Mouse (Mus musculus) forebrain, embryonic 15.5 days (tissue): Measurements from ENCODE around the gene Ccdc81. TPM values are rescaled to one million over a fixed set of nuclear protein-coding genes. Genes with fewer than 3 reads are reported as not detected.
A peak's percentile ranks its signal among the peaks of the same experiment; 100 is the strongest.

Source experiments
- ATAC-seq: fragments of 200-750 bp; cut with Nextera tagmentation; replicated peaks from 2 replicates; pipeline ENCODE4 v1.8.0; 2017; ENCODE audit warnings: mild to moderate bottlenecking, moderate TSS enrichment, moderate library complexity
- H3K27ac ChIP-seq: fragments of 300-500 bp; sonication (generic); replicated peaks from 2 replicates; pipeline ENCODE4 v1.5.1; 2015; ENCODE audit warnings: mild to moderate bottlenecking, inconsistent platforms
- H3K27me3 ChIP-seq: fragments of 300-500 bp; sonication (generic); 2 replicates; pipeline ENCODE4 v1.6.1; 2015; ENCODE audit warnings: inconsistent platforms
- H3K36me3 ChIP-seq: fragments of 300-500 bp; sonication (generic); 2 replicates; pipeline ENCODE4 v1.6.1; 2015; ENCODE audit warnings: mild to moderate bottlenecking, inconsistent platforms
- H3K4me1 ChIP-seq: fragments of 300-500 bp; sonication (generic); 2 replicates; pipeline ENCODE4 v1.6.1; 2015; ENCODE audit warnings: inconsistent platforms
- H3K4me2 ChIP-seq: fragments of 300-500 bp; sonication (generic); replicated peaks from 2 replicates; pipeline ENCODE4 v1.6.1; 2015; ENCODE audit warnings: mild to moderate bottlenecking, inconsistent platforms
- H3K4me3 ChIP-seq: fragments of 300-500 bp; sonication (generic); 2 replicates; pipeline ENCODE4 v1.5.1; 2015; ENCODE audit warnings: mild to moderate bottlenecking, inconsistent platforms
- H3K9ac ChIP-seq: fragments of 300-500 bp; sonication (generic); replicated peaks from 2 replicates; pipeline ENCODE4 v1.6.1; 2015; ENCODE audit warnings: mild to moderate bottlenecking, inconsistent platforms
- H3K9me3 ChIP-seq: fragments of 300-500 bp; sonication (generic); 2 replicates; pipeline ENCODE4 v1.6.1; 2016; ENCODE audit warnings: inconsistent platforms
- WGBS: fragments of 180-500 bp; shearing (Covaris S2); methylation state at CpG from one replicate; pipeline ENCODE4 v1.1.7; 2015; ENCODE audit warnings: mixed read lengths; 5-methylcytosine and 5-hydroxymethylcytosine counted together
- polyA plus RNA-seq: library from polyadenylated mRNA; unstranded; fragments of >200 nt; fragmentation: Nextera tagmentation; extraction: Ambion mirVana; gene quantifications from 2 replicates; pipeline ENCODE4 v1.2.1, GENCODE M21; 2015

The Ccdc81 gene
- polyA plus RNA-seq, 1 experiment from 2014 or later, result 0.70 TPM

DNA sequence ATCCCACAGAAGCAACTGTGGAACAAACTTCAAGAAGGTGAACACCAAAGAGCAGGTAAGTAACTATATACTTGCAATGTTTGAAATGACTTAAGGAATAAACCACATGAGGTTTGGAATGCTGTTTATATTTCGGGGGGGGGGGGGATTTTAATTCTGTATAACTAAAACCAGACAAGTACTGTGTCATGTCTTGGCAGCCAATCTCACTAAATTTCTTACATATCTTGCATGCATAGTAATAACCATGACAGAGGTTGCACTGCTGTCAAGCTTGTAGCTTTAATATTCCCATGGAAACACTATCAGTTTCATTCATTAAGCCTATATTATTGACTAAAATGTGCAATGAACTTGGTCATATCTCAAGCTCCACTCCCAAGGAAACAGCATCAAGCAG is 48.2 kb downstream of the Ccdc81 start:
- Histone ChIP-seq H3K36me3 (no peaks in the 10 kb centered on the region), H3K4me1 (no peaks in the 10 kb centered on the region), H3K4me3 (no peak overlapping the region), H3K9me3 (no peaks in the 10 kb centered on the region), H3K27ac (no peak overlapping the region), H3K27me3 (no peaks in the 10 kb centered on the region), H3K4me2 (no peak overlapping the region), H3K9ac (no peak overlapping the region)
- no peak for ATAC-seq
- 85% methylated on average over 1 of the region's 1 CpGs for WGBS

DNA sequence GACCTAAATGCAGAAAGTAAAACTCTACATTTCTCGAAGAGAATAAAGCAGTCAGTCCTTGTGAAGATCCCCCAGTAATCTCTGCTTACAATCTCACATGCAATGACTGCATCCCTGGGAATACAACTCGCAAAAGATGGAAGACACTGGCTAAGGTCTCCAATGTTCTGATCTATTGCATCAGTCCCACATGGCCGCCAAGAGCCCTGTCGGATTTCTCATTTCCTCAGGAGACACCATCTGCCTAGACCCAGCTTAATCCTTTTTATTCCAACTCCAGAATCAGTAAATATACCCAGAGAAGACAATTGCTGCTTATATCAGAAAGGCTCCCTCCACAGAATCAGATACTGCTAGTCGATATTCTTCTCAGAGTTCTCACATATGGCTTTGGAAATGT is 50.3 kb downstream of the Ccdc81 start:
- 87% methylated on average over 5 of the region's 5 CpGs for WGBS
- H3K4me3 ChIP-seq, result no peak overlapping the region
- H3K27ac ChIP-seq, result no peak overlapping the region
- no peak overlapping the region for H3K4me2 ChIP-seq
- no peaks in the 10 kb centered on the region for H3K9me3 ChIP-seq
- H3K4me1 ChIP-seq, result no peaks in the 10 kb centered on the region
- no peak overlapping the region for H3K9ac ChIP-seq
- no peaks in the 10 kb centered on the region for H3K36me3 ChIP-seq
- H3K27me3 ChIP-seq, result no peaks in the 10 kb centered on the region
- no peak for ATAC-seq

DNA sequence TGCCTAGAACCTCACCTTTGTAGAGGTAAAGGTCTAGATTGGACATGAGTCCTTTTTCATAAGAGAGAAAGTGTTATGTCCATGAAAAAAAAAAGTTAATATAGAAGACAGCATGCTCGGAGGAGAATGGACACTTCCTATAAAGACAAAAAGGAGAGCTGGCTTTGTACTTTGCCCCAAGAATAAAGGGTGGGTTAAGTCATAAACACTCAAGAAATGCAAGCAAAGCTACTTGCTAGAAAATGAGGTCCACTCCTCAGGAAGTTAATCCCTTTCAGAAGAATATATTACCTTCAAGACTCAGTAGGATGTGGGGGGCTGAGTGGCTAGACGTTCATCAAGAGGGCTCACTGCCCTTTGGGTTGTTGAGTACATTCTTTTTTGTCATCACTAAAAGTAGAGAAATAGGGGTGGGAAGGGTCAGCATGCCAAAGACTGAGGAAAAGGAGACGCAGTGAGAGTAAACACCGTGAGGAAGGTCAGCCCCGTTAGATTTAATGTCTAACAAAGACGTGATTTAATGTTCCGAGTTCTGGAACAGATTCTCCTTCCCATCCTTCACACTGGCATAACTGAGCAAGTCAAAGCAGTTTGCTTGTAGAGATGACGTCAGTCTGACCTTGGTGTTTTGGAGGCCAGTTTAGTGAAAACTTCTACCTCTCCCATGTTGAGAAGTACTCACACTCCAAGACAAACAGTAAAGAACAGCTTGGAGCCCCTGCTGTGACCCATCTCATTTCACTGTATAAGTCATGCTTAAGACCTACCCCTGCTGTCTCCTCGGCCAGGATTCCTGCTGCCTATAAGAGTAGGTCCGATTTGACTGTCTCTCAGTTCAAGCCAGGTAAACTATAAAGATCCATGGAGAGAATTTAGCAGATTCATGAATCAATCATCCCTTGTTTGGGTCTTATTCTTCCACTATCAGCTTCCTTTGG is 51.0 kb downstream of the Ccdc81 start:
- ATAC-seq, result no peak
- Histone ChIP-seq H3K9me3 (no peaks in the 10 kb centered on the region), H3K36me3 (no peaks in the 10 kb centered on the region), H3K4me2 (no peak overlapping the region), H3K27me3 (no peaks in the 10 kb centered on the region), H3K4me3 (no peak overlapping the region), H3K4me1 (no peaks in the 10 kb centered on the region), H3K27ac (no peak overlapping the region), H3K9ac (no peak overlapping the region)
- WGBS, result 81% methylated on average over 10 of the region's 10 CpGs

DNA sequence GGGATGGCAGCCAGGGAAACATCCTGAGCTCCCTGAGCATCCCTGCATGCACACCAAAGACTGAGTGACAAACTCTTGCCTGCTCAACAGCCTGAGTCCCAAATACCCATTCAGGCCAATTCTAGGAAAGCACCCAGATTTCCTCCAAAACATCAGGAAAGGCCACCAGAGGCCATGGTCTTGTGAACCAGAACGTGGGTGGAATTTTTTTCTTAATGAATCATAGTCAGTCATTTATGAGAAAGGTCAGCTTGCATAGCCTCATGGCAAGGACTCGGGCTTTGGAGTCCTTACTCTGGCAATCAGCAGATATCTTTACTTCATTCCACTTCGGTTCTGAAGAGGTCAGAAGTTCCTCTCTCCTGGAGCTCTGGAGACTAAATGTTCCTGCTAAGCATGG is 52.9 kb downstream of the Ccdc81 start:
- no peak for ATAC-seq
- H3K36me3 ChIP-seq, result no peaks in the 10 kb centered on the region
- H3K4me2 ChIP-seq, result no peak overlapping the region
- H3K27ac ChIP-seq, result no peak overlapping the region
- no peaks in the 10 kb centered on the region for H3K27me3 ChIP-seq
- H3K4me3 ChIP-seq, result no peak overlapping the region
- 85% methylated on average over 3 of the region's 3 CpGs for WGBS
- no peak overlapping the region for H3K9ac ChIP-seq
- H3K4me1 ChIP-seq, result no peaks in the 10 kb centered on the region
- no peaks in the 10 kb centered on the region for H3K9me3 ChIP-seq

DNA sequence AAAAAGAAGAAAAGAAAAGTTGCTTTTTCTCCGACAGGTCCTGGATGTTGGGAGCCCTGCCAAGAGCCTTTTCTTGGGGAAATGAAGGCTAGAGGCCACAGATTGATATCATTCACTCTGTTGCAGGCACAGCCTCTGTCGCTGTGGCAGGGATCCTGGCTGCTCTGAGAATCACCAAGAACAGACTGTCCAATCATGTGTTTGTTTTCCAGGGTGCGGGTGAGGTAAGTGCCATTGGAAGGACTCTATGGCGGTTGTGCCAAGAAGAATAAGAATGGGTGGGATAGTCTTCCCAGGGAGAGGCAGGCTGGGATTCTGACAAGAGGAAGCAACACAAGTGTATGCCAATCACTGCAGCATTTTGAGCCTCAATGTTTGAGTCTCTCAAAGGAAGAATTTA is 57.8 kb downstream of the Ccdc81 start:
- H3K27me3 ChIP-seq, result no peaks in the 10 kb centered on the region
- no peaks in the 10 kb centered on the region for H3K4me1 ChIP-seq
- no peaks in the 10 kb centered on the region for H3K9me3 ChIP-seq
- H3K27ac ChIP-seq, result no peak overlapping the region
- ATAC-seq, result no peak
- no peak overlapping the region for H3K4me2 ChIP-seq
- H3K36me3 ChIP-seq, result no peaks in the 10 kb centered on the region
- WGBS, result 47% methylated on average over 4 of the region's 4 CpGs
- H3K9ac ChIP-seq, result no peak overlapping the region
- no peak overlapping the region for H3K4me3 ChIP-seq

DNA sequence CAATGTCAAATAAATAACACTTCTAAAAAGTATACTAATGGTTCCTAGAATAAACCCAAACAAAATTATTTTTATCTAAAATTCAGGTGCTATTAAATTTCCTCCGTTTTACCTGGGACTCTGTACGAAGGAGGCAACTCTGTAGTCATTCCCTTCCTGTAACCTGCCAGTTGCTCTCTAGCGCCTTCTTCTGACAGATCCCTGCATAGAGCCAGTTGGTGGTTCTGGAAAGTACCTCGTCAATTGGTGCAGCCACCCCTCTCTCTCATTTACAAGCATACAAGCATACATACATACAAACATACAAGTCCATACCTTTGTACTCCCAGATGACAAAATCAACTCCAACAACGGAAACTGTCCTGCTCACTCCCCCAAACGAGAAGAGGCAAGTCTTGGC is 59.9 kb downstream of the Ccdc81 start:
- WGBS, result 23% methylated on average over 6 of the region's 6 CpGs
- Histone ChIP-seq H3K36me3 (no peaks in the 10 kb centered on the region), H3K4me1 (no peaks in the 10 kb centered on the region), H3K4me2 (no peak overlapping the region), H3K27ac (no peak overlapping the region), H3K4me3 (no peak overlapping the region), H3K9ac (no peak overlapping the region), H3K9me3 (no peaks in the 10 kb centered on the region), H3K27me3 (no peaks in the 10 kb centered on the region)
- ATAC-seq, result no peak

DNA sequence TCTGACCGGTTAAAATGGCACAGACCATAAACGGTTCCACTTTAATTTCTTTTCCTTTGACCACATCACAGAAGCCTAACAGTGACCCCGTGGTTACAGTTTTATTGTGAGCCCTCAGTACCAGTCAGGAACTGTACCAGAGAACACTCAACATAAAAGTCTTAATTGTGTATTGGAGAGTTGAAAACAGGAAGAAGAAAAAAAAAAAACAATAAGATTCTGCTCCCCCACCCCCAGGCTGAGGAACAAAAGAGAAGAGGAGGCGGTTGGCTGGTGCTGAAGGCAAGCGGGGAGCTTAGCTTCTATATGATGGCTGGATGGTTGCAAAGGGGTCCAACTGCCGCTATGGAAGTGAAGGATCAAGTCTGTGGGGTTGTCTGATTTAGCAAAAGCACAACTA is 60.3 kb downstream of the Ccdc81 start:
- no peak for ATAC-seq
- no peak overlapping the region for H3K4me2 ChIP-seq
- no peaks in the 10 kb centered on the region for H3K36me3 ChIP-seq
- H3K4me3 ChIP-seq, result no peak overlapping the region
- H3K27me3 ChIP-seq, result no peaks in the 10 kb centered on the region
- no peak overlapping the region for H3K9ac ChIP-seq
- H3K9me3 ChIP-seq, result no peaks in the 10 kb centered on the region
- H3K4me1 ChIP-seq, result no peaks in the 10 kb centered on the region
- no peak overlapping the region for H3K27ac ChIP-seq
- 64% methylated on average over 6 of the region's 6 CpGs for WGBS

DNA sequence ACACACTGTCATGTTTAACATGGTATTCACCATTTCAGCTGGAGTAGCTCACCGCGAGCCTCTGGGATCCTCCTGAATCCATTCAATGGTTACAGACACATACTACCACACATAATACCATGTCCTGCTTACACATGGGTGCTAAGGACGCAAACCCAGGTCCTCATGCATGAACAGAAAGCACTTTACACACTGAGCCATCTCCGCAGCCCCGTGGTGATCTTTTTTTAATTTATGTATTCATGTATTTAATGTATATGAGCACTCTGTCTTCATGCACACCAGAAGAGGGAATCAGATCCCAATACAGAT is 61.1 kb downstream of the Ccdc81 start:
- H3K4me1 ChIP-seq, result no peaks in the 10 kb centered on the region
- 90% methylated on average over 5 of the region's 5 CpGs for WGBS
- H3K9ac ChIP-seq, result no peak overlapping the region
- H3K4me2 ChIP-seq, result no peak overlapping the region
- H3K9me3 ChIP-seq, result no peaks in the 10 kb centered on the region
- H3K36me3 ChIP-seq, result no peaks in the 10 kb centered on the region
- no peak overlapping the region for H3K27ac ChIP-seq
- ATAC-seq, result peak; percentile 20
- H3K4me3 ChIP-seq, result no peak overlapping the region
- no peaks in the 10 kb centered on the region for H3K27me3 ChIP-seq

DNA sequence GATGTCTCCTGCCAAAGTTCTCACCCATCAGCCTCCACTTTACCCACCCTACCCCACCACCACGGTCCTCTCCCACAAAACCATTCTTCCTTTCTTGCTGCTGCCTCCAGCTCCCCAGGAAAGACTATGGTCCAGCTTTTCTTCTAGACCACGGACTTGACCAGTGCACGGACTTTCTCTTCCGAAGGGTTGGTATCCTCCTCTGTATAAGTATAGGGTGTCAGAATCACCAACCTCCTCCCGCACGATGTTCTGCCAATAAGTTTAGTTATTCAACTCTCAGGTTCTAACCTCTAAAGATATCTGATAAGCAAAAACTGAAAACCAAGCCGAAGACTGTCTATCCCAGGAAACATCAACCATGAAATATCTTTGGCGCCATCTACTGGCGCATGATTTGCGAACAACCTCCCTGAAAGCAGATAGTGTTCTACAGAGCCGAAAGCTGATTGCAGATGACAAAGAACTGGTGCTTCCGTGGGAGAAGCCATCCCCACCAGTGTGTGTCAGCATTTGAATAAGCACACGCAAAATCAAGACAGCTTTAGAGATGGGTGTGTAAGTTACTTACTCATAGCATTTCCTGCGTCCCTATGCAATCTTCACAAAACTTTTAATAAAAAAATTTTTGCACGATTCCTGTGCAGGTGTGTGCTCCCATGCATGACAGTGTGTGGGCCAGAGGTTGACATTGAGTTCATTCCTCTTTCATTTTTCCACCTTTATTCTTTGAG is 61.6 kb downstream of the Ccdc81 start:
- Histone ChIP-seq H3K9ac (no peak overlapping the region), H3K27ac (no peak overlapping the region), H3K27me3 (no peaks in the 10 kb centered on the region), H3K4me1 (no peaks in the 10 kb centered on the region), H3K36me3 (no peaks in the 10 kb centered on the region), H3K4me2 (no peak overlapping the region), H3K4me3 (no peak overlapping the region), H3K9me3 (no peaks in the 10 kb centered on the region)
- ATAC-seq, result peak; percentile 86
- WGBS, result 36% methylated on average over 15 of the region's 15 CpGs

DNA sequence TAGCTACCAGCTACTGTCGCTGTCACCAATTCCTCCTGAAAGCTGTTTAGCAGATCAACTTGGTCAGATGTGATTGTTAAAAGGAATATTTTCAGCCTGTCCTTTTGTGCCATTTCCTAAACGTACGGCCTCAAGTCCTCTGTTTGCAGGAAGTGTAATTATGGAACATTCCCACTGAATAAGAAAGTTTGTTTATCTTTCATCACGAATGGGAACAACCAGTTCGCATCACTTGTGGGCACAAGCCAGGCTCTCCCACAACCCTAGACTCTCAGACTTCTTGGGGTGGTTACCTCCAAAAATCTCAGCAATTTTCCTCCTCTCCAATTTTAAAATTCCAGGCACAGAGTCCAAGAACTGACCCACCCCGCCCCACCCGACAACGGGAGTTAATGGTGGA is 63.7 kb downstream of the Ccdc81 start:
- H3K4me2 ChIP-seq, result no peak overlapping the region
- H3K27ac ChIP-seq, result no peak overlapping the region
- H3K4me1 ChIP-seq, result no peaks in the 10 kb centered on the region
- H3K27me3 ChIP-seq, result no peaks in the 10 kb centered on the region
- 86% methylated on average over 8 of the region's 8 CpGs for WGBS
- H3K9me3 ChIP-seq, result no peaks in the 10 kb centered on the region
- no peak for ATAC-seq
- H3K9ac ChIP-seq, result no peak overlapping the region
- no peaks in the 10 kb centered on the region for H3K36me3 ChIP-seq
- no peak overlapping the region for H3K4me3 ChIP-seq

DNA sequence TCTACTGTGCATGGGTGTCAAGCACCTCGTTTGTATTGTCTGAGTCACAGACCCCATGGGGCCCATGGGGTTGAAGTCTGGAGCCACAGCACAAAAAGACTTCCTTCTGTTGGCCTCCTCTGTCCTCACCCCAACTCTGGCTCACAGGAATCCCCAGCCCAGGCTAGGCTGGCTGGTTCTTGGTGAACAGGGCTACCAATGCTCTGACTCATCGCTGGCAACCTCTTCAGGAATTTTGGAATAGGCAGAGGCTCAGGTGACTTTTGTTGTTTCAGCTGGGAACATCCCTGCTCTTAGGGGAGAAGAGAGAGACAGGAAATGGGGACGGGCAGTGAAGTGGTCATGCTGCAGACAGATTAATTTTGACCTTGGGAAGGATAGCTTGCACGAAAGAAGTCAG is 65.6 kb downstream of the Ccdc81 start:
- ATAC-seq, result no peak
- no peaks in the 10 kb centered on the region for H3K4me1 ChIP-seq
- H3K9me3 ChIP-seq, result no peaks in the 10 kb centered on the region
- no peak overlapping the region for H3K4me3 ChIP-seq
- H3K36me3 ChIP-seq, result no peaks in the 10 kb centered on the region
- H3K27ac ChIP-seq, result no peak overlapping the region
- 71% methylated on average over 4 of the region's 4 CpGs for whole genome bisulfite sequencing
- H3K27me3 ChIP-seq, result no peaks in the 10 kb centered on the region
- no peak overlapping the region for H3K9ac ChIP-seq
- no peak overlapping the region for H3K4me2 ChIP-seq

DNA sequence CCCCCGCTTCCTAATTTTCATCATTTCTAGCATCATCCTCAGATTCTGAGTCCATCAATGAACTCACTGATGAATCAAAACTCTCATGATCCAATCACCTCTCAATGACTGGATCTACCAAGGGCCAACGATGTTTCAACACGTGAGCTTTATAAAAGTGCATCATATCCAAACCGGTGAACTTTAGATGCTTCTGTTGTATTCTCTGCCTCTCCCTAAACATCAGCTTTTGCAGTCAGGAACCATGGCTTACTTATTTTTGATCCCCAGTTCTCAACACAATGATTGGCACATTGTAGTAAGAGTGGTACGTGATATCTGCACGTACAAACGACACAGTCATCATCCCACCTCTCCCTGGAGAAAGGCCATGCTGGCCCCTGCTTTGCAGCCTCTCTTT is 66.8 kb downstream of the Ccdc81 start:
- Histone ChIP-seq H3K4me1 (no peaks in the 10 kb centered on the region), H3K36me3 (no peaks in the 10 kb centered on the region), H3K27ac (no peak overlapping the region), H3K9me3 (no peaks in the 10 kb centered on the region), H3K4me2 (no peak overlapping the region), H3K9ac (no peak overlapping the region), H3K4me3 (no peak overlapping the region), H3K27me3 (no peaks in the 10 kb centered on the region)
- WGBS, result 98% methylated on average over 7 of the region's 7 CpGs
- no peak for ATAC-seq
